Mouse (Mus musculus): Measurements from ENCODE around the gene Cop1.
A peak's percentile ranks its signal among the peaks of the same experiment; 100 is the strongest.

Gene Cop1

GRCm38 (mm10) chr1:159290859-159291258 lies 58.7 kb downstream of the Cop1 start:
- DNase-seq: no peak

- DNase-seq: no peak
These were observed 69.4 kb downstream of the Cop1 start for GRCm38 (mm10) chr1:159301418-159302082.

- DNase-seq: no peak
These were observed 81.5 kb downstream of the Cop1 start for GRCm38 (mm10) chr1:159313625-159314024.

GRCm38 (mm10) chr1:159322586-159322985 lies 90.5 kb downstream of the Cop1 start:
- peak in 1 of 2 experiments; percentile 8 for DNase-seq

GRCm38 (mm10) chr1:159331008-159331407 lies 98.9 kb downstream of the Cop1 start:
- DNase-seq: no peak

GRCm38 (mm10) chr1:159334157-159334556 lies 102.0 kb downstream of the Cop1 start:
- no peak for DNase-seq

- DNase-seq: no peak
These were observed 110.2 kb downstream of the Cop1 start for GRCm38 (mm10) chr1:159342355-159342754.

GRCm38 (mm10) chr1:159355027-159355570 lies 123.0 kb downstream of the Cop1 start:
- DNase-seq: peak in 1 of 2 experiments; percentile 8

- no peak for DNase-seq
These were observed 126.6 kb downstream of the Cop1 start for GRCm38 (mm10) chr1:159358713-159359112.

GRCm38 (mm10) chr1:159371881-159372390 lies 139.8 kb downstream of the Cop1 start:
- DNase-seq: no peak

- no peak for DNase-seq
These were observed 150.1 kb downstream of the Cop1 start for GRCm38 (mm10) chr1:159382218-159382617.

GRCm38 (mm10) chr1:159382916-159383315 lies 150.8 kb downstream of the Cop1 start:
- DNase-seq: no peak

- DNase-seq: no peak
These were observed 154.3 kb downstream of the Cop1 start for GRCm38 (mm10) chr1:159386458-159386857.

- DNase-seq: no peak
These were observed 156.5 kb downstream of the Cop1 start for GRCm38 (mm10) chr1:159388565-159389024.

GRCm38 (mm10) chr1:159390049-159390448 lies 157.9 kb downstream of the Cop1 start:
- peak; percentile 62 to 75 for DNase-seq

GRCm38 (mm10) chr1:159392667-159393066 lies 160.5 kb downstream of the Cop1 start:
- DNase-seq: no peak

- peak; percentile 48 to 64 for DNase-seq
These were observed 161.1 kb downstream of the Cop1 start for GRCm38 (mm10) chr1:159393070-159393699.

- DNase-seq: no peak
These were observed 161.8 kb downstream of the Cop1 start for GRCm38 (mm10) chr1:159393931-159394330.

GRCm38 (mm10) chr1:159396515-159396914 lies 164.4 kb downstream of the Cop1 start:
- DNase-seq: peak in 1 of 2 experiments; percentile 41

Measured in kidney, postnatal 25 days (tissue).